Mouse (Mus musculus) heart, adult 2 months (tissue): Measurements from ENCODE around the gene Creb3.

Experiments
- CTCF ChIP-seq: fragments of 200-600 bp; IDR thresholded peaks from 2 replicates; pipeline ENCODE4 v1.8.1; 2022; ENCODE audit warnings: antibody characterized with exemption, mild to moderate bottlenecking, moderate library complexity
- EP300 ChIP-seq: fragments of 200-500 bp; IDR thresholded peaks from 2 replicates; pipeline ENCODE4 v1.6.1; 2011; ENCODE audit warnings: low read depth, low read length, control low read depth; ENCODE audit not compliant: insufficient read depth
- POLR2A ChIP-seq: fragments of 200-500 bp; IDR thresholded peaks from 2 replicates; pipeline ENCODE4 v1.6.1; 2011; ENCODE audit warnings: mild to moderate bottlenecking, low read depth, low read length, control low read depth; ENCODE audit not compliant: insufficient read depth

GRCm38 (mm10) chr4:43571395-43572045 lies 9.4 kb downstream of the Creb3 start:
- TF ChIP-seq POLR2A (no peak), CTCF (no peak), EP300 (no peak)
